Mouse (Mus musculus) bone marrow, adult 2 months (tissue): ENCODE data around the gene Golph3.

ENCODE experiments used
- CTCF ChIP-seq: fragments of 200-500 bp; IDR thresholded peaks from 2 replicates; pipeline ENCODE4 v1.5.1; 2011; ENCODE audit warnings: low read length, control low read depth; ENCODE audit not compliant: control insufficient read depth, insufficient read depth
- POLR2A ChIP-seq: fragments of 200-500 bp; IDR thresholded peaks from 2 replicates; pipeline ENCODE4 v1.6.1; 2011; ENCODE audit warnings: low read depth, mild to moderate bottlenecking, control low read depth, low read length, borderline replicate concordance; ENCODE audit not compliant: control insufficient read depth

DNA sequence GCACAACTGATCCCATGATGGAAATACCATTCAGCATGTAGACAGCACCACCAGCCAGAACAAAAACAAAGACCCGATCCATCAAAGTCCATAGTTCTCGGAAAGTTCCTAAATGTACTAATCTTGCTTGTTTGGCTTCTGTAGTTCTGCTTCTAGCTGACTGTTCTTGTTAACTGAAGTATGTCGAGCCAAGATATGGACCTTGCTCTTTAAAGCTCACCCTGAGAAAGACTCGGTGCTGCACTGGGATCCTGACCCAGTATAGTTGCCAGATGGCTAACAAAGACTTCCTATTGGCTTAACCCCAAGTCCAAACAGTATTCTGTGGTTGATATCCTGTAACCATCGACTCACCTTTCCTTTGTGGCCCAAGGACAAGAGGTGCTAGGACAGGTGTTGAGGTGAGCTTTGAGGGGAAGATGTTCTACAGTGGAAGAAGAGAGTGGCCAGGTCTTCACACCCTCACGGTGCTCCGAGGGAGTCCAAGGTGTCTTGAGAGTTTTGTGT lies 23.0 kb upstream of the Golph3 start:
- TF ChIP-seq CTCF (no peak), POLR2A (no peak)
